Mouse (Mus musculus) stomach, embryonic 14.5 days (tissue): Measurements from ENCODE around the gene Trim71. TPM values are rescaled to one million over a fixed set of nuclear protein-coding genes. Genes with fewer than 3 reads are reported as not detected.

Experiments used
- ATAC-seq: fragments of 200-750 bp; cut with Nextera tagmentation; 2 replicates; pipeline ENCODE4 v1.8.0; 2017; ENCODE audit warnings: low read depth, moderate TSS enrichment; ENCODE audit not compliant: insufficient number of reproducible peaks, insufficient read depth, low FRiP score
- H3K27ac ChIP-seq: fragments of 300-500 bp; sonication (generic); 2 replicates; pipeline ENCODE4 v1.5.1; 2014; ENCODE audit warnings: mild to moderate bottlenecking, low read length, moderate library complexity, mixed read lengths
- H3K27me3 ChIP-seq: fragments of 300-500 bp; sonication (generic); 2 replicates; pipeline ENCODE4 v1.6.1; 2014; ENCODE audit warnings: low read length, control low read depth, mixed read lengths; ENCODE audit not compliant: control insufficient read depth, insufficient read depth
- H3K36me3 ChIP-seq: fragments of 300-500 bp; sonication (generic); 2 replicates; pipeline ENCODE4 v1.6.1; 2014; ENCODE audit warnings: mild to moderate bottlenecking, control low read depth, low read length, moderate library complexity, mixed read lengths; ENCODE audit not compliant: control insufficient read depth, insufficient read depth
- H3K4me1 ChIP-seq: fragments of 300-500 bp; sonication (generic); 2 replicates; pipeline ENCODE4 v1.6.1; 2014; ENCODE audit warnings: low read length, control low read depth, mixed read lengths; ENCODE audit not compliant: control insufficient read depth, insufficient read depth
- H3K4me2 ChIP-seq: fragments of 300-500 bp; sonication (generic); replicated peaks from 2 replicates; pipeline ENCODE4 v1.6.1; 2014; ENCODE audit warnings: low read depth, low read length, control low read depth
- H3K4me3 ChIP-seq: fragments of 300-500 bp; sonication (generic); 2 replicates; pipeline ENCODE4 v1.5.1; 2014; ENCODE audit warnings: low read depth, low read length, control low read depth
- H3K9ac ChIP-seq: fragments of 300-500 bp; sonication (generic); replicated peaks from 2 replicates; pipeline ENCODE4 v1.6.1; 2014; ENCODE audit warnings: low read depth, mild to moderate bottlenecking, control low read depth, low read length, moderate library complexity, mixed read lengths
- H3K9me3 ChIP-seq: fragments of 300-500 bp; sonication (generic); 2 replicates; pipeline ENCODE4 v1.6.1; 2016; ENCODE audit warnings: low read depth, low read length, control low read depth; ENCODE audit not compliant: control insufficient read depth
- WGBS: fragments of 180-500 bp; shearing (Covaris S2); extraction: QIAGEN DNeasy Blood & Tissue Kit; methylation state at CpG from one replicate; pipeline ENCODE4 v1.1.7; 2014; 5-methylcytosine and 5-hydroxymethylcytosine counted together
- polyA plus RNA-seq: library from polyadenylated mRNA; unstranded; fragments of >200 nt; fragmentation: Nextera tagmentation; extraction: Ambion mirVana; gene quantifications from 2 replicates; pipeline ENCODE4 v1.2.1, GENCODE M21; 2014

Gene Trim71
- polyA plus RNA-seq, 1 experiment from 2014 or later, result 1.4 TPM

GRCm38 (mm10) chr9:114562031-114562918 lies 1.9 kb downstream of the Trim71 start:
- no peaks in the 10 kb centered on the region for H3K9me3 ChIP-seq
- under 1% methylated on average over 84 of the region's 101 CpGs for WGBS
- H3K4me3 ChIP-seq, result peak overlapping the region; percentile 59
- no peak for ATAC-seq
- H3K4me1 ChIP-seq, result peaks cover 9% of the 10 kb centered on the region; the same call in 1 of the 2 replicates
- peaks cover 4% of the 10 kb centered on the region; the same call in 1 of the 2 replicates for H3K27me3 ChIP-seq
- peak overlapping the region; percentile 67 for H3K9ac ChIP-seq
- no peaks in the 10 kb centered on the region for H3K36me3 ChIP-seq
- peak overlapping the region; percentile 92 for H3K4me2 ChIP-seq
- peak overlapping the region; percentile 93 for H3K27ac ChIP-seq

- Histone ChIP-seq H3K9me3 (no peaks in the 10 kb centered on the region), H3K36me3 (no peaks in the 10 kb centered on the region), H3K4me3 (peak overlapping the region; percentile 59), H3K9ac (peak overlapping the region; percentile 67), H3K4me1 (peaks cover 13% of the 10 kb centered on the region; the same call in 1 of the 2 replicates), H3K4me2 (peak overlapping the region; percentile 92), H3K27ac (no peak overlapping the region), H3K27me3 (peaks cover 4% of the 10 kb centered on the region; the same call in 1 of the 2 replicates)
- no peak for ATAC-seq
- WGBS, result 4% methylated on average over 12 of the region's 12 CpGs
Measured at GRCm38 (mm10) chr9:114561671-114561971, 2.5 kb downstream of the Trim71 start.

DNA sequence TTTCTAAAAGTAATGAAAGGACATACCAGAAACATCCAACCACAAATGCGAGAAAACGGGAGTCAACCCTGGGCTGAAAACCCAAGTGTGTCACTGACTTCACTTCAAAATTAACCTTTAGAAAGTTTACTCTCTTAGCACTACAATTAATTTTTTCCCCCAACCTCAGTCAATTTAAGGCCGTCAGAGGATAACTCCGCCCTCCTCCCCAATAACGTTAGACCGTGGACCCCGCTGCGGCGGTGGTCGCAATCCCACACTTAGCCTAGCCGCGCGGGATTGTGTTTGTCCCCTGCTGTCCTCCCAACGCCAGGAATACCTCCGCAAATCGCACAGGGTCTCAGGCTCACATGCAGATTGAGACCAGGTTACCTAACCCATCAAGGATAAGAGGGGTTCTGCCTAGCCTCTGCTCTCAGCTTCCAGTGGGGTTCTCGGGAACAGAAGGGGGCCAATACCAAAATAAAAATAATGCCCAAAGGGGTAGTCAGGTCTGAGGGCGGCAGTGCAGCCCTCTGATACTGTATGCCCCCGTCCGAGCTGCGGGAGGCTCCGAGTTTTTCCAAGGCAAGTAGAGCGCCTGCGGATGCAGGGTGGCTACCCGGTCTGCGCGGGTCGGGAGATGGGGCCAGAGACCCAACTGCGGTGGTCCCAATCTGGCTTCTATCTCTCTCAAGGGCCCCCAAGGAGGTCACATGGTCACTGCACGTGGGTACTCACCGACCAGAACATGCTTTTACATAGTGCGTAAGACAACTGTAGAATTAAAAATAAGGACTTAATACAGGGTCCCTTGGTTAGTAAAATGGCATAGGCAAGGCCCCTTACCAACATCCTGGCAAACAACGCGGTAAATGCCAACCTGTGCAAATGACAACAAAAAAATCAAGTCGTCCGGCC lies 3.1 kb downstream of the Trim71 start:
- H3K4me1 ChIP-seq, result peaks cover 13% of the 10 kb centered on the region; the same call in 1 of the 2 replicates
- no peaks in the 10 kb centered on the region for H3K9me3 ChIP-seq
- H3K9ac ChIP-seq, result peak overlapping the region; percentile 67; the same call in 1 of the 2 replicates
- H3K4me3 ChIP-seq, result peak overlapping the region; percentile 59
- no peaks in the 10 kb centered on the region for H3K36me3 ChIP-seq
- peaks cover 4% of the 10 kb centered on the region; the same call in 1 of the 2 replicates for H3K27me3 ChIP-seq
- no peak overlapping the region for H3K27ac ChIP-seq
- H3K4me2 ChIP-seq, result peak overlapping the region; percentile 92
- ATAC-seq, result no peak
- WGBS, result 4% methylated on average over 36 of the region's 36 CpGs

DNA sequence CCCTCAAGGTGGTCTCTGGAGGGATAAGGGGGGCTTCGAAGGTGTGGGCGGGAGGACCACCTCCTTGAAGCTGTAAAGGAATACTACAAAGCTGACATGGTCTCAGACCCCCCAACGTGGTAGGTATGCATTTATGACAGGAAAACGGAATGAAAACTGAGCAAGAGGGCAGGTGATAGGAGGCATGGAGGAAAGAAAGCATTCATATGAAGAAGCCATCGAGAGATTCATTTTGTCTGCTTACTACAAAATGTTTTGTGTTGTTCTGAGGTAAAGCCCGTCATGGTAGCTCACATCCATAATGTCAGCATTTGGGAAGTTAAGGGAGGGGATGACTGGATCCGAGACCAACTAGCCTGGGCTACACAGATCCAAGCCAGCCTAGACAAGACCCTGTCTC lies 4.0 kb downstream of the Trim71 start:
- peak overlapping the region; percentile 59 for H3K4me3 ChIP-seq
- no peak overlapping the region for H3K27ac ChIP-seq
- WGBS, result 25% methylated on average over 7 of the region's 7 CpGs
- no peak for ATAC-seq
- H3K9ac ChIP-seq, result no peak overlapping the region
- H3K36me3 ChIP-seq, result no peaks in the 10 kb centered on the region
- peaks cover 4% of the 10 kb centered on the region; the same call in 1 of the 2 replicates for H3K27me3 ChIP-seq
- peaks cover 13% of the 10 kb centered on the region; the same call in 1 of the 2 replicates for H3K4me1 ChIP-seq
- H3K9me3 ChIP-seq, result no peaks in the 10 kb centered on the region
- peak overlapping the region; percentile 92 for H3K4me2 ChIP-seq

- Histone ChIP-seq H3K9ac (no peak overlapping the region), H3K9me3 (no peaks in the 10 kb centered on the region), H3K27me3 (peaks cover under 1% of the 10 kb centered on the region; the same call in 1 of the 2 replicates), H3K36me3 (no peaks in the 10 kb centered on the region), H3K4me3 (no peak overlapping the region), H3K27ac (no peak overlapping the region; the same call in 1 of the 2 replicates), H3K4me1 (peaks cover 16% of the 10 kb centered on the region), H3K4me2 (no peak overlapping the region)
- ATAC-seq, result no peak
- 27% methylated on average over 7 of the region's 7 CpGs for WGBS
Measured at GRCm38 (mm10) chr9:114557086-114557485, 7.1 kb downstream of the Trim71 start.

DNA sequence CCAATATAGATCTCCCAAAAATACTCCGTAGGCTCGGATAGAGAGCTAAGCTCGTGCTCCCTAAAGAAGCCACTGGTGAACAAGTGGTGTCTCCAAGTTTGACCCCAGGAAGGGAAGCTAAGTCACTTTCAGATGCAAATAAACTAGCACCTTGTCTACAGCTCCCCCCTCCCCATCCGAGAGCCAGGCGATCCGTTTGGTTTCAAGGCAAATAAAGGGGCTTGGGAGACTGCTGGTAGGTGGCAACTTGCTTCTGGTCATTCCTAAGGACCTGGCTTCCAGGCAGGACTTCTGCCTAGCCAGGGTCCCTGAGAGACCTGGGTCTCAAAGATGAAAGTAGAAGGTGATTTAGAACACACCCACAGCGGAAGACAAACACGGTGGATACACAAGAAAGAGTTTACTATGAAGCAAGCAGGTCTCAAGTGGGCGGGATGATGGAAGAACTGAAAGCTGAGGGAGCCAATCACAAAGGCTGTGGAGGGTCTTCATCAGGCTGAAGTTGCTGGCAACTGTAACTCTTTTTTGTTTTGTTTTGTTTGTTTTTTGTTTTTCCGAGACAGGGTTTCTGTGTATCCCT lies 7.8 kb downstream of the Trim71 start:
- no peaks in the 10 kb centered on the region for H3K27me3 ChIP-seq
- no peak overlapping the region for H3K9ac ChIP-seq
- H3K4me2 ChIP-seq, result 0 out of 2 replicates have a peak overlapping the region, but pooled peaks have one; percentile 10
- no peak overlapping the region for H3K4me3 ChIP-seq
- no peaks in the 10 kb centered on the region for H3K9me3 ChIP-seq
- peaks cover 15% of the 10 kb centered on the region; the same call in 1 of the 2 replicates for H3K4me1 ChIP-seq
- 50% methylated on average over 10 of the region's 10 CpGs for WGBS
- H3K27ac ChIP-seq, result peak overlapping the region; percentile 21; the same call in 1 of the 2 replicates
- H3K36me3 ChIP-seq, result no peaks in the 10 kb centered on the region
- no peak for ATAC-seq

DNA sequence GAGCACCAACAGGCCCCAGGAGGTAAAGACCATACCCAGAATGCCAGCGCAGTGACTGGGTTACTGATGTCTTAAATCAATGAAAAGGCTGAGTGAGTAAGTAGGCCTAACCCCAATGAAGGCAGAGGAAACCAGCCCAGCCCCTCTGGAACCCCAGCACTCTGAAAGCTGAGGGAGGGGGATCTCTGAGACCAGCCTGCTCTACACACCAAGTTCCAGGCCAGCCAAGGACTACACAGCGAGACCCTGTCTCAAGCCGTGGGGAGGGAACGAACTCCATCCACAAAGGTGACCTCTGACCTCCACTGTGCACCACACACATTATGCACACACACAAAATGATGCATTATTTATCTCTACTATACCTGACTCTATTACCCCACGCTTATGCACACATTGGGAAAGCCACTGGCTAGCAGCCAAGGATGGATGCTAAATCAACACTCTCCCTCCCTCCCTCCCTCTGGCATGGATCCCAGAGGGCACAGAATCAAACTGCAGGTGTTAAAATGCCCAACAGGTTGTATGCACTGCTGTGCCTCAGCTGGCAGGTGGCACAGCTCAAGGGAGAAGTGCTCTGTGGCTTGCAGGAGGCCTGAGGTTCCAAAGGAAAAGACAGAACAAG lies 9.7 kb downstream of the Trim71 start:
- peak overlapping the region; percentile 71; the same call in 1 of the 2 replicates for H3K27ac ChIP-seq
- H3K36me3 ChIP-seq, result no peaks in the 10 kb centered on the region
- H3K27me3 ChIP-seq, result no peaks in the 10 kb centered on the region
- H3K4me1 ChIP-seq, result peaks cover 19% of the 10 kb centered on the region
- no peak overlapping the region for H3K4me3 ChIP-seq
- H3K9ac ChIP-seq, result no peak overlapping the region
- H3K4me2 ChIP-seq, result no peak overlapping the region
- 40% methylated on average over 5 of the region's 5 CpGs for WGBS
- H3K9me3 ChIP-seq, result no peaks in the 10 kb centered on the region
- peak; percentile 78 for ATAC-seq
